In genomic region chr11:26636239-26636638, GRCm38 (mm10) we compare ENCODE assay signal across 46 mouse cellular contexts. TPM values are rescaled to one million over a fixed set of nuclear protein-coding genes. Genes with fewer than 3 reads are reported as not detected.
"Had no signal": no experiment of that assay in that cellular context is flagged by ENCODE, and none has a peak within 500 bp of the region (broad histone marks: within the 10 kb centered on the region; RNA-seq: fewer than 3 reads in every experiment).

No protein-coding gene starts in this region.

- ATAC-seq: liver, embryonic 12.5 days; liver, postnatal 0 days; lung, postnatal 0 days; midbrain, embryonic 13.5 days; midbrain, embryonic 15.5 days; midbrain, embryonic 16.5 days had no signal

- H3K4me3 ChIP-seq: limb, embryonic 10.5 days; limb, embryonic 12.5 days; limb, embryonic 13.5 days; limb, embryonic 15.5 days; liver, embryonic 12.5 days; liver, embryonic 13.5 days; liver, embryonic 15.5 days; lung, embryonic 15.5 days; megakaryocyte, embryonic 14.5 days; midbrain, embryonic 10.5 days; midbrain, embryonic 12.5 days; midbrain, embryonic 13.5 days; midbrain, embryonic 15.5 days; myocyte; neural tube, embryonic 12.5 days had no signal

- H3K36me3 ChIP-seq: limb, embryonic 10.5 days; limb, embryonic 12.5 days; limb, embryonic 13.5 days; limb, embryonic 15.5 days; liver, embryonic 12.5 days; liver, embryonic 13.5 days; liver, embryonic 15.5 days; lung, embryonic 15.5 days; midbrain, embryonic 10.5 days; midbrain, embryonic 12.5 days; midbrain, embryonic 13.5 days; midbrain, embryonic 15.5 days; neural tube, embryonic 12.5 days had no signal

- H3K27ac ChIP-seq: limb, embryonic 10.5 days; limb, embryonic 12.5 days; limb, embryonic 13.5 days; limb, embryonic 15.5 days; liver, embryonic 12.5 days; liver, embryonic 13.5 days; liver, embryonic 14.5 days; liver, embryonic 15.5 days; lung, embryonic 15.5 days; macrophage; midbrain, embryonic 10.5 days; midbrain, embryonic 12.5 days; midbrain, embryonic 13.5 days; midbrain, embryonic 15.5 days; neural tube, embryonic 12.5 days had no signal

- H3K4me2 ChIP-seq: limb, embryonic 12.5 days; limb, embryonic 13.5 days; limb, embryonic 15.5 days; liver, embryonic 11.5 days; liver, embryonic 12.5 days; liver, embryonic 13.5 days; liver, embryonic 15.5 days; lung, embryonic 14.5 days; lung, embryonic 15.5 days; midbrain, embryonic 11.5 days; midbrain, embryonic 12.5 days; midbrain, embryonic 13.5 days; midbrain, embryonic 15.5 days; neural tube, embryonic 12.5 days had no signal

- H3K9me3 ChIP-seq: limb, embryonic 10.5 days; limb, embryonic 12.5 days; limb, embryonic 13.5 days; limb, embryonic 15.5 days; liver, embryonic 12.5 days; liver, embryonic 13.5 days; liver, embryonic 15.5 days; lung, embryonic 15.5 days; megakaryocyte, embryonic 14.5 days; midbrain, embryonic 10.5 days; midbrain, embryonic 12.5 days; midbrain, embryonic 13.5 days; midbrain, embryonic 15.5 days; neural tube, embryonic 12.5 days had no signal

- H3K27me3 ChIP-seq: limb, embryonic 12.5 days; limb, embryonic 13.5 days; limb, embryonic 15.5 days; liver, embryonic 12.5 days; liver, embryonic 13.5 days; liver, embryonic 15.5 days; lung, embryonic 15.5 days; megakaryocyte, embryonic 14.5 days; midbrain, embryonic 12.5 days; midbrain, embryonic 13.5 days; midbrain, embryonic 15.5 days; neural tube, embryonic 12.5 days had no signal

- H3K9ac ChIP-seq: limb, embryonic 12.5 days; limb, embryonic 13.5 days; limb, embryonic 15.5 days; liver, embryonic 12.5 days; liver, embryonic 13.5 days; liver, embryonic 14.5 days; liver, embryonic 15.5 days; liver, postnatal 0 days; lung, embryonic 14.5 days; lung, embryonic 15.5 days; midbrain, embryonic 12.5 days; midbrain, embryonic 13.5 days; midbrain, embryonic 15.5 days; neural tube, embryonic 12.5 days had no signal

- H3K4me1 ChIP-seq: limb, embryonic 10.5 days; limb, embryonic 12.5 days; limb, embryonic 13.5 days; limb, embryonic 15.5 days; liver, embryonic 12.5 days; liver, embryonic 13.5 days; liver, embryonic 15.5 days; lung, embryonic 15.5 days; midbrain, embryonic 10.5 days; midbrain, embryonic 12.5 days; midbrain, embryonic 13.5 days; midbrain, embryonic 15.5 days; neural tube, embryonic 12.5 days had no signal

- DNase-seq: left cerebral cortex, postnatal 4 days; liver; liver, embryonic 13.5 days; liver, postnatal 0 days; lung, adult 18-20 months; lung, adult 2 months; lung, embryonic 14.5 days; lung, postnatal 10 days; lung, postnatal 14 days; lung, postnatal 36 days; lung, postnatal 4 days; midbrain, embryonic 14.5 days had no signal

RNA-seq across cellular contexts. Expression of gene Gm6899, which starts 43.2 kb away (rescaled TPM):
- total RNA-seq: left cerebral cortex, postnatal 10 days; left cerebral cortex, postnatal 14 days; left cerebral cortex, postnatal 25 days; left cerebral cortex, postnatal 36 days; left cerebral cortex, postnatal 4 days; liver, adult 2 months; megakaryocyte progenitor cell, adult 5-6 weeks; megakaryocyte, adult 5-6 weeks; megakaryocyte-erythroid progenitor cell, adult 5-6 weeks; midbrain, postnatal 0 days; monocyte, adult 5-6 weeks had no signal
- polyA plus RNA-seq: limb, embryonic 10.5 days; limb, embryonic 11.5 days; limb, embryonic 12.5 days; limb, embryonic 13.5 days; limb, embryonic 14.5 days; limb, embryonic 15.5 days; liver, adult 2 months; liver, embryonic 11.5 days; liver, embryonic 12.5 days; liver, embryonic 14.5 days; liver, embryonic 15.5 days; liver, postnatal 0 days; lung, adult 2 months; lung, embryonic 14.5 days; lung, embryonic 15.5 days; lung, embryonic 16.5 days; macrophage; midbrain, embryonic 11.5 days; midbrain, embryonic 12.5 days; midbrain, embryonic 13.5 days; midbrain, embryonic 14.5 days; midbrain, embryonic 15.5 days; midbrain, embryonic 16.5 days; midbrain, postnatal 0 days; myocyte; neural tube, embryonic 11.5 days; neural tube, embryonic 12.5 days had no signal
